Mouse (Mus musculus) C2C12 (cell line): ENCODE results near the gene Cdyl2.

Experiments used
- CEBPB ChIP-seq: IDR thresholded peaks from one replicate; pipeline ENCODE4 v1.6.1; 2011; ENCODE audit warnings: low read depth, mild to moderate bottlenecking, control low read depth, moderate library complexity
- CTCF ChIP-seq: IDR thresholded peaks from one replicate; pipeline ENCODE4 v1.5.1; 2011; ENCODE audit not compliant: control insufficient read depth, insufficient read depth, insufficient read length
- FOSL1 ChIP-seq: IDR thresholded peaks from one replicate; pipeline ENCODE4 v1.8.0; 2011; ENCODE audit warnings: mild to moderate bottlenecking, low read length; ENCODE audit not compliant: poor library complexity, insufficient read depth, severe bottlenecking
- MAX ChIP-seq: IDR thresholded peaks from one replicate; pipeline ENCODE4 v1.6.1; 2011; ENCODE audit warnings: mild to moderate bottlenecking, control low read depth
- MYOD1 ChIP-seq: IDR thresholded peaks from one replicate; pipeline ENCODE4 v1.6.1; 2011; ENCODE audit warnings: low read depth; ENCODE audit not compliant: control insufficient read depth, insufficient read length
- MYOG ChIP-seq: IDR thresholded peaks from one replicate; pipeline ENCODE4 v1.6.1; 2011; ENCODE audit not compliant: control insufficient read depth, insufficient read length; ENCODE audit errors: extremely low read depth
- USF1 ChIP-seq: IDR thresholded peaks from one replicate; pipeline ENCODE4 v1.6.1; 2011; ENCODE audit warnings: low read depth, mild to moderate bottlenecking, control low read depth, moderate library complexity

DNA sequence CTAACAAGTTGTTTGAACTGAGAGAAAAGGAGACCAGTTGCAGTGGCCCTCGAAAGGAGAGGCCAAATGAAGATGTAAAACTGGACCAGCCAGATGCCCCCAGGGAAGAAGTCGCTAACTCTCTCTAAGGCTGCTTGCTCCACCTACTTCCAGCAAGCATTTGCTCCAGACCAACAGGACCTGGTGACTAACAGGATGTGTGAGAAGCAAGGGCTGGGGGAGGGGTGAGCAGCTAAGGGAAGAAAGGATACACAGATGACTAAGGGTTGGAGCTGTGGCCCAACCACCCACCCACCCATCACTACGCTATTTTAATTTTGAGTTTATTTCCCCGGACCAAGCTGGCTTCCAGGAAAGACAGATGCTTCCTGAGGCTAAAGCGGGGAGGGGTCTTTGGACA lies 2.5 kb upstream of the Cdyl2 start:
- TF ChIP-seq CTCF (no peak), USF1 (no peak), MAX (no peak), FOSL1 (no peak), CEBPB (no peak), MYOG (no peak), MYOD1 (no peak)
